Mouse (Mus musculus) intestine, postnatal 0 days (tissue): Measurements from ENCODE around the gene Tcf23. TPM values are rescaled to one million over a fixed set of nuclear protein-coding genes. Genes with fewer than 3 reads are reported as not detected.

Experiments used
- ATAC-seq: fragments of 200-750 bp; cut with Nextera tagmentation; 2 replicates; pipeline ENCODE4 v1.8.0; 2017; ENCODE audit warnings: mild to moderate bottlenecking, moderate TSS enrichment, moderate library complexity
- H3K27ac ChIP-seq: fragments of 300-500 bp; sonication (generic); 2 replicates; pipeline ENCODE4 v1.5.1; 2014; ENCODE audit warnings: mild to moderate bottlenecking, low read depth, low read length, moderate library complexity
- H3K27me3 ChIP-seq: fragments of 300-500 bp; sonication (generic); replicated peaks from 2 replicates; pipeline ENCODE4 v1.6.1; 2014; ENCODE audit warnings: low read length, mixed read lengths; ENCODE audit not compliant: control insufficient read depth, insufficient read depth
- H3K36me3 ChIP-seq: fragments of 300-500 bp; sonication (generic); 2 replicates; pipeline ENCODE4 v1.6.1; 2014; ENCODE audit warnings: mild to moderate bottlenecking, moderate library complexity; ENCODE audit not compliant: control insufficient read depth, insufficient read depth
- H3K4me1 ChIP-seq: fragments of 300-500 bp; sonication (generic); replicated peaks from 2 replicates; pipeline ENCODE4 v1.6.1; 2014; ENCODE audit warnings: antibody characterized with exemption, low read length, mixed read lengths; ENCODE audit not compliant: control insufficient read depth, insufficient read depth
- H3K4me2 ChIP-seq: fragments of 300-500 bp; sonication (generic); replicated peaks from 2 replicates; pipeline ENCODE4 v1.6.1; 2014; ENCODE audit warnings: low read depth, mild to moderate bottlenecking, moderate library complexity
- H3K4me3 ChIP-seq: fragments of 300-500 bp; sonication (generic); 2 replicates; pipeline ENCODE4 v1.5.1; 2014; ENCODE audit warnings: low read depth, low read length
- H3K9ac ChIP-seq: fragments of 300-500 bp; sonication (generic); 2 replicates; pipeline ENCODE4 v1.6.1; 2014; ENCODE audit warnings: mild to moderate bottlenecking, low read depth, low read length
- H3K9me3 ChIP-seq: fragments of 300-500 bp; sonication (generic); 2 replicates; pipeline ENCODE4 v1.6.1; 2016; ENCODE audit warnings: mixed run types; ENCODE audit not compliant: control insufficient read depth
- CTCF ChIP-seq: sonication (generic); IDR thresholded peaks from 2 replicates; pipeline ENCODE4 v1.5.1; 2016; ENCODE audit warnings: low read depth, mild to moderate bottlenecking, control low read depth, antibody characterized with exemption, moderate library complexity
- WGBS: fragments of 180-500 bp; shearing (Covaris S2); extraction: QIAGEN DNeasy Blood & Tissue Kit; methylation state at CpG from one replicate; pipeline ENCODE4 v1.1.7; 2014; 5-methylcytosine and 5-hydroxymethylcytosine counted together
- polyA plus RNA-seq: library from polyadenylated mRNA; unstranded; fragments of >200 nt; fragmentation: Nextera tagmentation; extraction: Ambion mirVana; gene quantifications from 2 replicates; pipeline ENCODE4 v1.2.1, GENCODE M21; 2015

Tcf23 gene
- polyA plus RNA-seq, 1 experiment from 2014 or later = 1.8 TPM

DNA sequence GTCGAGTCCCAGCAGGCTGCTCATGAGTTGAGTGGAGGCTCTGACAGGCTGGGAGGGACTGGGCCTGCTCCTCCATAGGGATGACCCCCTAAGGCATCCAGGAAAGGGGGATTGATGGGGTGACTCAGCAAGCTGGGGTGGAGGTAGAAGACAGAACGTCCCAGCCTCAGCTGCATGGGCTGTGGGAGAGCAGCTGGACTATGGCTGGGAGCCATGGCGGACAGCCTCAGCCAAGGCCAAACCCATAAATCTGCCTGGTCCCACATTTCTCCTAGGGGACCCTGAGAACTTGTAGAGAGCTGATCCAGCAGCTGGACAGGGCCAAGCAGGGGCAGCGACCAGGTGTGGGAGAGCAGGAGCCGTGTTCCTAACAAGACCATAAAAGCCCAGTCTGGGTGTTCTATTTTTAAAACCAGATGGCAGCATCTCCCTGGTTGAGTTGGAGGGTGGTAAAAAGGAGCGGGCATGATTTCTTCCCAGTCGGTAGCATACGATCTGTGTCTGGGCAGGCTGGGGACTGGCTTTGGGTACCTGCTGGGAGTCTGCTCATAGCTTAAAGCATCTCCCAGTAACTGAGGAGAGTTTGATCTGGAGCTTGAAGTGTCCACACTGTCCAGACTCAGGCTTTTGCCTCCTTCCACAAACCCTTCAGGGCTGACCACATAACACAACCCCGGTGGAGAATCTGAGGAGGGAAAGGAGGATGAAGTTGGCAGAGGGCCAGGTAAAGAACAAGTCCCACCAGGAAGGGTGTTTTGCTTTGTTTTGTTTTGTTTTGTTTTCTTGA, 6.6 kb downstream of the Tcf23 start:
- Histone ChIP-seq H3K27me3 (no peaks in the 10 kb centered on the region), H3K36me3 (no peaks in the 10 kb centered on the region), H3K9ac (no peak overlapping the region), H3K4me2 (no peak overlapping the region), H3K27ac (no peak overlapping the region), H3K4me3 (no peak overlapping the region), H3K4me1 (0 out of 2 replicates have a peak, but pooled peaks cover 2% of the 10 kb centered on the region), H3K9me3 (no peaks in the 10 kb centered on the region)
- ATAC-seq = 0 out of 2 replicates have a peak, but pooled peaks have one; percentile 29
- TF ChIP-seq CTCF = no peak
- 61% methylated on average over 9 of the region's 9 CpGs for WGBS

DNA sequence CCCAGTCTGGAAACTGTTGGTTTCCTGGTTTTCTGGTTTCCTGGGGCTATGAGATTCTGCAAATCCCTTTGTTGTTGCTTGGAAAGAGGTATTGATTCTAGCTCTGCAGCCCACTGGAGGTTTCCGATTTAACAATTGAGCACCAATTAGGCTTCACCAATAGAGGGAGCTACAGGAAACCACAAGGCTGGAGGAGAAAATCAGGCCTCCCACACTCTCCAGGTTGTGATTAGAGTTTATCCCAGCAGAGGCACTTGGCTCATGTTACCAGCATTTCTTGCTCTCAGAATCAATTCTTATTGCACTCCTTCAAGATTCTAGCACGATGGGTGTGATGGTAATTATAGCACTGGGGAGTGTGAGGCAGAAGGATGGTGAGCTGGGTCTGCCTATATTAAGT, 13.9 kb downstream of the Tcf23 start:
- WGBS = 26% methylated on average over 2 of the region's 2 CpGs
- Histone ChIP-seq H3K9me3 (no peaks in the 10 kb centered on the region), H3K4me2 (no peak overlapping the region), H3K4me3 (no peak overlapping the region), H3K27ac (no peak overlapping the region), H3K27me3 (no peaks in the 10 kb centered on the region), H3K4me1 (no peaks in the 10 kb centered on the region), H3K36me3 (no peaks in the 10 kb centered on the region), H3K9ac (no peak overlapping the region)
- no peak for ATAC-seq
- peak; percentile 76 for TF ChIP-seq CTCF

DNA sequence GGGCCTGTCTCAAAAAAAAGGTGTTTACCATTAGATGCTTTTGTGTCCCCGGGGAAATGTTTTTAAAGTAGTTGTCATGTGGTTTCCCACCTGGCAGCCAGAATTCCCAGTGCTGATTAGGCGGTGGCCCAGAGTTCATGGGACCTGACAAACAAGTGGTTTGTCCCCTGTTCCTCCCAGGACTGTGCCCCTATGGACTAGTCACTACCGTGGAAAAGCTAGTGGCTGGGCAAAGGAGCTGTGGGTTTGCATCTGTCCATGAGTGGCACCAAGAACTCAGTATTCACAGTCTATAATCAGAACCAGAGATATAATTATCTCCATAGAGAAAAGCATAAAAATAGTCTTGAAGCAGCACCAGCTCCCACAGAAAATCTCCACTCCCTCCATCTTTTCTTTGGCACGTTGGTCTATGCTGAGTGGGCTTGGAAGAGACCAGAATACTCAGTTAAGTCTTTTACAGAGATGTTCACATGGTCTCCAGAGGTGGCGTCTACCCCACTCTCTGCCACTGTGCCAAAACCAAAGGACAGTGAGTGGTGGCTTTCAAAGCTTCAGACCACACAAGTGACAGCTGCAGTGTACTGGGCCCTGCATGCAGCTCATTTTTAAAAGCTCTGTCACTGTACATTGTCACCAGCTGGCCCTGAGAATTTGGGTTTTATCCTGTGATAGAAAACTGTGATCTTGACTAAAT, 24.7 kb downstream of the Tcf23 start:
- no peak for TF ChIP-seq CTCF
- no peak for ATAC-seq
- Histone ChIP-seq H3K4me1 (no peaks in the 10 kb centered on the region), H3K4me3 (no peak overlapping the region), H3K4me2 (no peak overlapping the region), H3K27ac (no peak overlapping the region), H3K9ac (no peak overlapping the region), H3K36me3 (no peaks in the 10 kb centered on the region), H3K9me3 (no peaks in the 10 kb centered on the region), H3K27me3 (no peaks in the 10 kb centered on the region)
- 72% methylated on average over 5 of the region's 5 CpGs for WGBS

DNA sequence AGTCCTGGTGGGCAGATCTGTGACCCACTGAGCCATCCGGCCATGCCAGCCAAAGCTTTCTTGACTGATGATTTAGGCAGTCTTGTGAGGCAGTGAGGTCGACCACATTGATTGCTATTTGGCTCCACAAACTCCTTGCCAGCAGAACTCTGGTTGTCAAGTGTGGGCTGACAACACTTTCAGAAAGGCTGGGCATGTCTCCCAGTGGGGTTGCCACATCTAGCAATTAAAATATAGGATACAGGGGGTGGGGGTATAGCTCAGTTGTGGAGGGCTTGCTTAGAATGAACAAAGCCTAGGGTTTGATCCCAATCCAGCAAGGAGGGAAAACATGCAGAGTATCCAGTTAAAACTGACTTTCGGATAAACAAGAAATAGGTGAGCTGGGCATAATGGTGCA, 25.6 kb downstream of the Tcf23 start:
- Histone ChIP-seq H3K4me3 (no peak overlapping the region), H3K36me3 (no peaks in the 10 kb centered on the region), H3K27ac (no peak overlapping the region), H3K9ac (no peak overlapping the region), H3K27me3 (no peaks in the 10 kb centered on the region), H3K9me3 (no peaks in the 10 kb centered on the region), H3K4me1 (no peaks in the 10 kb centered on the region), H3K4me2 (no peak overlapping the region)
- TF ChIP-seq CTCF = no peak
- no peak for ATAC-seq
- WGBS = 70% methylated on average over 3 of the region's 3 CpGs

DNA sequence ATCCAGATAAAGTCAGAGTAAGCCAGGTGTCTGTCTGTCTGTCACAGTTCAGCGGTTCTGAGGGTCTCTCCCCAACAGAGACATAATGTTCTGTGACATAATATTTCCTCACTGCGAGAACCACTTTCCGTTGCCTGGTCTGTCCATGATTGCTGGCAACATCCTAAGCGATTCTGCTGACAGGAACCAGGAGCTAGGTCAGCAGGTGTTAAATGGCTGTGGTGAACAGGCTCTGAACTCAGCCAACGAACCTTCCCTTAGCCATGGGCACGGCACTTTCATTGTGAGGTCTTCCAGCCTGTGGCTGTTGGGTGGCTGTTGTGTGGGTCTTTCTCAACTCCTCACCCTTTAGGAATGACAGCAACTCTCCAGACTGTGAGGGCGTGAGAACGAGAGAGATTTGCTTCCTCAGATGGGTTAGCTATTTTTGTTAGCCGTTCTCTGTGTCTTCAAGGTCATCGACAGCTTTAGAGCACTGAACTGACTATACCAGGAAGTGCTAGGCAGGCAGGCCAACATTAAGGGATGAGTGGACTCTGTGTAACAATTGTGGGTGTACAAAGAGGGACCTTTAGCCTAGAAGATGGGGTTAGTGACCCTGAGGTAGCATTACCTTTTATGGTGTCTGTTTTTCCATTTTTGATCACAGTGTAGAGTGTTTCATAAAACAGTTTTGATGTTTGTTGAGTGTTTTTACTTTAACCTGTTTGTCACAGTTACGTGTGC, 26.6 kb downstream of the Tcf23 start:
- ATAC-seq = peak; percentile 78
- WGBS = 59% methylated on average over 11 of the region's 11 CpGs
- no peak overlapping the region for H3K4me2 ChIP-seq

DNA sequence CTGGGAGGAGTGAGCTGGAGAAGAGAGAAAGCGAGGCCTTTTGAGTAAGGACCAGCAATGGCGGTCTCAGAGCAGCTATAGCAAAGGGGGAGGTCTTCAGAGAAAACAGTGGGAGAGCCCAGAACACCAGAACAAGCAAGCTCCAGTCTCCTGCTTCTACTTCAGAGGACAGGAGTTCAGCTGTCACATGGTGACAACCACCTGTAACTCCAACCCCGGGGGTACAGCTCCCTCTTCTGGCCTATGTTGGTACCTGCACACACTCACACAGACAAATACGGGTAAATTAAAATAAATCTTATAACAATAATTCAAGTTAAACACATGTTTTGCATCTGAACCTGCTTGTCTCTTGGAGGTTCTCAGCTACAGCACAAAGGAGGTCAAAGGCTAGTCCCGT, 29.8 kb downstream of the Tcf23 start:
- Histone ChIP-seq H3K4me3 (no peak overlapping the region), H3K36me3 (no peaks in the 10 kb centered on the region), H3K27me3 (no peaks in the 10 kb centered on the region), H3K27ac (no peak overlapping the region), H3K4me2 (no peak overlapping the region), H3K4me1 (no peaks in the 10 kb centered on the region), H3K9me3 (no peaks in the 10 kb centered on the region), H3K9ac (no peak overlapping the region)
- 29% methylated on average over 5 of the region's 5 CpGs for WGBS
- peak; percentile 34; the same call in 1 of the 2 replicates for ATAC-seq
- TF ChIP-seq CTCF = peak; percentile 88

More for the DNA sequence above, 26.6 kb downstream of the Tcf23 start:
- Histone ChIP-seq H3K9ac (no peak overlapping the region), H3K4me3 (no peak overlapping the region), H3K27ac (0 out of 2 replicates have a peak overlapping the region, but pooled peaks have one; percentile 28), H3K9me3 (no peaks in the 10 kb centered on the region), H3K36me3 (no peaks in the 10 kb centered on the region), H3K27me3 (no peaks in the 10 kb centered on the region), H3K4me1 (no peaks in the 10 kb centered on the region)
- TF ChIP-seq CTCF = no peak
